Comparison of ENCODE assay signal across 10 mouse cellular contexts in the genomic region with DNA sequence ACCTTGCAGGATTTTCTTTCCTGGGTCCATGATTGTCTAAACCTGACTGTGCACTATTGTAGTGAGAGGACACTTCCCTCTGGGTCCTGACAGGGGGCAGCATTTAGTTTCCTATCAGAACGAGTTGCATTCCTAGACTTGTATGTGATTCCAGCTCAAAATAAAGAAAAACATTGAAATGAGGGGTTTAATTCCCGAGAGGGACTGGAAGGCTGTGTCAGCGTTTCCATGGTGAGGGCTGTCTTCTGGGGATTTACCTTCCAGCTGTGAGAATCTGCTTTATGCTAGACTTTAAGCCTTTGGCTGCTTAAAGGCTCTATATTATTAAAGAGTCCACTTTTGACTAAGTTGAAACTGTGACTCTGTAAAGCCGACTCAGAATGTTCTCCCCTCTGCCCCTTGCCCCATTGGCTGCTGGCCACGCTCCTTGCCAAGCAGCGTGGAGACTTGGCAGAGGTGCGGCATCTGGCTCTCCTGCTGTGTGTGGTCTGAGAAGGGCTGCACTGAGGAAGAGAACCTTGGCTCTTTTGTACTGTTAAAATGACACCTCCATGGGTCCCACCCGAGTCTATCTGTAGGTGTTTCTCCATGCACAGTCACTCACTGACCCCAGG. TPM values are rescaled to one million over a fixed set of nuclear protein-coding genes. Genes with fewer than 3 reads are reported as not detected.
A peak's percentile ranks its signal among the peaks of the same experiment; 100 is the strongest.
DNase-seq lines count a peak whose midpoint lies in the region; ATAC-seq and TF ChIP-seq lines count a peak whose summit lies in the region.
"Had no signal": no experiment of that assay in that cellular context is flagged by ENCODE, and none has a peak within 500 bp of the region (broad histone marks: within the 10 kb centered on the region; RNA-seq: fewer than 3 reads in every experiment).

No protein-coding gene starts in this region.

- peak overlapping the region; percentile 26; the same call in 1 of the 2 replicates for H3K4me2 ChIP-seq in heart, embryonic 16.5 days (ENCODE audit: low read depth, low read length)
- peak overlapping the region; percentile 0; the same call in 1 of the 2 replicates for H3K4me2 ChIP-seq in stomach, embryonic 16.5 days (ENCODE audit: low read depth, low read length)
- H3K4me2 ChIP-seq: liver, embryonic 13.5 days had no signal

- peak; percentile 54 to 66 for DNase-seq in layer of hippocampus, adult 2 months (ENCODE audit: low spot score in 2 of 2)
- DNase-seq in layer of hippocampus, postnatal 36 days, result no peak
- peak; percentile 90 for DNase-seq in brain, adult 2 months (ENCODE audit: low read depth, low spot score)
- peak; percentile 72 for DNase-seq in fibroblast of lung, adult 2 months (ENCODE audit: low read depth)
- peak; percentile 75 to 89 for DNase-seq in kidney, postnatal 25 days
- DNase-seq in midbrain, embryonic 10.5 days (ENCODE audit: low spot score), result peak; percentile 54
- DNase-seq: liver, embryonic 13.5 days had no signal

- H3K4me1 ChIP-seq in heart, embryonic 16.5 days (ENCODE audit: control insufficient read depth, insufficient read depth, low read length), result peaks cover 13% of the 10 kb centered on the region
- H3K4me1 ChIP-seq in midbrain, embryonic 10.5 days, result peaks cover 29% of the 10 kb centered on the region
- 0 out of 2 replicates have a peak, but pooled peaks cover 9% of the 10 kb centered on the region for H3K4me1 ChIP-seq in stomach, embryonic 16.5 days (ENCODE audit: control insufficient read depth, insufficient read depth, low read length)
- H3K4me1 ChIP-seq: liver, embryonic 13.5 days had no signal

- WGBS in heart, embryonic 16.5 days, result 10% methylated on average over 8 of the region's 8 CpGs
- WGBS in midbrain, embryonic 10.5 days, result 12% methylated on average over 8 of the region's 8 CpGs
- WGBS in stomach, embryonic 16.5 days, result 10% methylated on average over 8 of the region's 8 CpGs

- 0 out of 2 replicates have a peak overlapping the region, but pooled peaks have one; percentile 14 for H3K9ac ChIP-seq in heart, embryonic 16.5 days (ENCODE audit: low read length)
- no peak overlapping the region for H3K9ac ChIP-seq in stomach, embryonic 16.5 days (ENCODE audit: low read length)
- H3K9ac ChIP-seq: liver, embryonic 13.5 days had no signal

- TF ChIP-seq CTCF in layer of hippocampus, adult 2 months (conservative IDR thresholded peaks at IDR 0.05), result peak; percentile 82

- ATAC-seq in heart, embryonic 16.5 days (replicated peaks; ENCODE audit: extremely low read depth, insufficient read depth, low FRiP score), result peak; percentile 56
- peak; percentile 77 for ATAC-seq in stomach, embryonic 16.5 days (ENCODE audit: insufficient read depth, low FRiP score)

- no peaks in the 10 kb centered on the region for H3K9me3 ChIP-seq in heart, embryonic 16.5 days (replicated peaks; ENCODE audit: control insufficient read depth, low read length)
- H3K9me3 ChIP-seq in midbrain, embryonic 10.5 days (replicated peaks), result no peaks in the 10 kb centered on the region
- H3K9me3 ChIP-seq in stomach, embryonic 16.5 days (replicated peaks; ENCODE audit: control insufficient read depth, low read length), result no peaks in the 10 kb centered on the region
- H3K9me3 ChIP-seq: G1E; liver, embryonic 13.5 days had no signal

- H3K36me3 ChIP-seq in heart, embryonic 16.5 days (ENCODE audit: control insufficient read depth, insufficient read depth), result no peaks in the 10 kb centered on the region
- H3K36me3 ChIP-seq in midbrain, embryonic 10.5 days, result no peaks in the 10 kb centered on the region
- H3K36me3 ChIP-seq in stomach, embryonic 16.5 days (ENCODE audit: control insufficient read depth, insufficient read depth, low read length), result no peaks in the 10 kb centered on the region
- H3K36me3 ChIP-seq: G1E; liver, embryonic 13.5 days had no signal

- H3K27me3 ChIP-seq in heart, embryonic 16.5 days (ENCODE audit: control insufficient read depth, insufficient read depth, low read length), result no peaks in the 10 kb centered on the region
- H3K27me3 ChIP-seq in midbrain, embryonic 10.5 days (ENCODE audit: low read depth, poor library complexity, severe bottlenecking), result peaks cover 7% of the 10 kb centered on the region; the same call in 1 of the 2 replicates
- no peaks in the 10 kb centered on the region for H3K27me3 ChIP-seq in stomach, embryonic 16.5 days (ENCODE audit: control insufficient read depth, insufficient read depth, low read length)
- H3K27me3 ChIP-seq: liver, embryonic 13.5 days had no signal

- peak overlapping the region; percentile 32; the same call in 1 of the 2 replicates for H3K27ac ChIP-seq in layer of hippocampus, adult 2 months
- H3K27ac ChIP-seq in heart, embryonic 16.5 days (ENCODE audit: low read length), result no peak overlapping the region
- H3K27ac ChIP-seq in midbrain, embryonic 10.5 days (replicated peaks), result peak overlapping the region; percentile 59
- H3K27ac ChIP-seq in stomach, embryonic 16.5 days (ENCODE audit: low read length), result peak overlapping the region; percentile 14; the same call in 1 of the 2 replicates
- H3K27ac ChIP-seq: liver, embryonic 13.5 days had no signal

- H3K4me3 ChIP-seq in layer of hippocampus, adult 2 months, result no peak overlapping the region
- no peak overlapping the region for H3K4me3 ChIP-seq in heart, embryonic 16.5 days (ENCODE audit: low read length)
- no peak overlapping the region; the same call in 1 of the 2 replicates for H3K4me3 ChIP-seq in midbrain, embryonic 10.5 days
- H3K4me3 ChIP-seq in stomach, embryonic 16.5 days (replicated peaks; ENCODE audit: low read length), result no peak overlapping the region
- H3K4me3 ChIP-seq: liver, embryonic 13.5 days had no signal

RNA-seq across cellular contexts. Expression of a gene that starts 22.0 kb away (rescaled TPM):
- total RNA-seq in layer of hippocampus, adult 2 months (2021), result 10 to 100 TPM; 41.4 to 41.7 TPM
- total RNA-seq in layer of hippocampus, postnatal 36 days (2021), result 10 to 100 TPM; 41.2 to 44.0 TPM
- polyA plus RNA-seq in heart, embryonic 16.5 days (2015; fragmentation: Nextera tagmentation; extraction: Ambion mirVana), result 12.5 and 13.0 TPM in 2 replicates
- polyA plus RNA-seq in midbrain, embryonic 10.5 days (2016; fragmentation: Nextera tagmentation; extraction: Ambion mirVana), result 13.1 and 14.6 TPM in 2 replicates
- 15.6 and 16.2 TPM in 2 replicates for polyA plus RNA-seq in stomach, embryonic 16.5 days (2015; fragmentation: Nextera tagmentation; extraction: Ambion mirVana)
- polyA plus RNA-seq: G1E had no signal

Comparison
In these comparisons a context has a peak if more than half of its experiments do, and no peak if none do; other contexts are left out.
1. DNase-seq: peak in layer of hippocampus, adult 2 months (2 of 2), brain, adult 2 months (single experiment), fibroblast of lung, adult 2 months (single experiment), kidney, postnatal 25 days (2 of 2) and midbrain, embryonic 10.5 days (single experiment); none in layer of hippocampus, postnatal 36 days (0 of 2).